Mouse (Mus musculus) embryo, embryonic 10.5 days (tissue): ENCODE data around the gene Tpbgl.

Experiments
- DNase-seq: peaks from one replicate; pipeline ENCODE4 v3.0.0-alpha.2; 2015; ENCODE audit warnings: low spot score

Tpbgl gene

GRCm38 (mm10) chr7:99626376-99627270 lies at the start of gene Tpbgl:
TSS of gene Tpbgl (minus strand) at chr7:99627103.
- DNase-seq = peak; percentile 48

GRCm38 (mm10) chr7:99674890-99675289 lies 48.0 kb upstream of the Tpbgl start:
- DNase-seq = no peak

DNA sequence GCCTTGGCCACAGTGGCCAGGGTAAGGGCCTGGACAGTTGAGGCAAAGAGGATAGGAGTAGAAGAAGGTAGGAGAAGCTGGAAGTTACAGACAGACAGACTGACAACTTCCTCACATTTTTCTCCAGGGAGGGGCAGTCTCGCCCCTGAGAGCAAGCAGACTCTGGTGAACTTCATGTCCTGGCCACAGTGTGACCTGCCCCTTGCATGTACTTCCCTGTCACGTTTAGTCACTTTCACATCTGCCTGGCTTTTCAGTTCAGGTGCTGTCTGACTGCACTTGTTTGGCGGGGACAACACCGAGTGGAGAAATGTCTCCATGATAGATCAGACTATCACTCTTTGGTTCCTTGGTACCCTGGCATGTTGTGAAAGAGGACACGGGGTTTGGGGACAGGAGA lies 47.3 kb upstream of the Tpbgl start:
- DNase-seq = no peak

DNA sequence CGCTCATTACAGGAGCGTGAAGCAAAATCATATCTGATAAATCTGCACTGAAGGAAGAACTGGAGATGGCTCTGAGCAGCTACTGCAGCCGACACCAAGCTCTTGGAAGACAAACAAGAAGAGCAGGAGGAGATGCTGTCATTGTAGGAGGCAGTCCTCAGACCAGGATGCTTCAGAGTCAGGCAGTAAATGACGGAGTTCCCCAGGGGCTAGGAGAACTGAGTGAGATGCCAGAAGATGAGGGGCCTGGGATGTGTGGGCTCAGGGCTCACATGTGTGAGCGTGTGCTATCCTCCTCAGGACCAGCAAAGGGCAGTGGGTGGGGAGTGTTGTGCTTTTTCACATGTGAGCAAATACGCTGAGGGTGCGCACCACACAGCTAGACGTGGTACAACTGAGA lies 46.3 kb upstream of the Tpbgl start:
- no peak for DNase-seq

- no peak for DNase-seq
Observed at GRCm38 (mm10) chr7:99671544-99672435, 44.9 kb upstream of the Tpbgl start.

DNA sequence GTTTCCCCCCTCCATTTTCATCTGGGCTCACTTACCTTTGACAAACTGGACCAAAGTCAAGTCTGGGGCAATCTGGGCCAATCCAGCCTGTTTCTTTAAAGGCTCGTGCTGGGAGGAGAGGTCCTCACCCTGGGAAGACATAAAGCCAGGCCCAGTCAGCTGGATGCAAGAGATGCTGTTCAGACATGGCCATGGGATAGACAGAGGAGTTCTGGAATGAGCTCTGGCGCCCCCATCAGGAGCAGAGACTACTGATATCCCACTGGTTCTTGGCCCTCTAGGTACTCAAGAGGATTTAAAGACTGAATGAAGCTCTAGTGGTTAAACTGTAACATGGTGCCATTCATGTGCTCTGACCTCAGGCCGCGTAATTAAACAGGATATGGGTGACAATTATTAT lies 44.0 kb upstream of the Tpbgl start:
- DNase-seq = no peak

DNA sequence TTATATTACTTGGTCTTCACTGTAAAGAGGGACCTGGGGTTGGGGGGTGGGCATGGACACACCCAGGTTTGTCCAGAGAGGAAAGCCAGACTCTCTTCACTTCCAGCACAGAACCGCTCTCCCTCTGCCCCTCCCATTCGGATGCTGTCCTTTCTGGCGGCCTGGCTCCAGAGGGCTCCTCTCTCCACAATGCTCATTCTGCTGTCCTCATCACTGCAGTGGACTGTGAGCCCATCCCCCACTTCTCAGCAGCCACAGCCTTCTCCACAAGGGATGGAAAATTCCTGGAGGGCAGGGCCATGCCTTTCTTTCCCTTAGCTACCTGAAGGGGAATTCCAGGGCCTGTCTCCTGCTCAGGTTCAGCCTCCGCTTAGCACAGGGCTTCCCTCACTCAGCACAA lies 41.9 kb upstream of the Tpbgl start:
- peak; percentile 37 for DNase-seq

DNA sequence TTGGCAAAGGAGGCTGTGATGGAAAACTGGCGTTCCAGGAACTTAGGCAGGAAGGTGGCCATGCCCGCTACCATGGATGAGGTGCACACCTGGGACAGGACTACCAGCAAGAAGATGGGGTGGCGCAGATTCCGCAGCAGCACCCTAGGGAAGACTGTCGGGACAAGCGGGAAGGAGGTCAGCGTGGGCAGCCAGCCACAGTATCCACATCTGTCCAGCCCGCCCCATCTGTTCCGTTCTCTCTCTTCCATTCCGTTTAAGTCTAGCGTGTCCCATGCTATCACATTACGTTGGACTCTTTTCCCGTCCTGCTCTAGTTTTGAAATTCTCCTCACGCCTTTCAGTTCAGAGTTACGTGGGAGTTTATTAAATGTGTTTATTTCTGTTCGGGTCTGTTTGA lies 40.2 kb upstream of the Tpbgl start:
- DNase-seq = no peak

DNA sequence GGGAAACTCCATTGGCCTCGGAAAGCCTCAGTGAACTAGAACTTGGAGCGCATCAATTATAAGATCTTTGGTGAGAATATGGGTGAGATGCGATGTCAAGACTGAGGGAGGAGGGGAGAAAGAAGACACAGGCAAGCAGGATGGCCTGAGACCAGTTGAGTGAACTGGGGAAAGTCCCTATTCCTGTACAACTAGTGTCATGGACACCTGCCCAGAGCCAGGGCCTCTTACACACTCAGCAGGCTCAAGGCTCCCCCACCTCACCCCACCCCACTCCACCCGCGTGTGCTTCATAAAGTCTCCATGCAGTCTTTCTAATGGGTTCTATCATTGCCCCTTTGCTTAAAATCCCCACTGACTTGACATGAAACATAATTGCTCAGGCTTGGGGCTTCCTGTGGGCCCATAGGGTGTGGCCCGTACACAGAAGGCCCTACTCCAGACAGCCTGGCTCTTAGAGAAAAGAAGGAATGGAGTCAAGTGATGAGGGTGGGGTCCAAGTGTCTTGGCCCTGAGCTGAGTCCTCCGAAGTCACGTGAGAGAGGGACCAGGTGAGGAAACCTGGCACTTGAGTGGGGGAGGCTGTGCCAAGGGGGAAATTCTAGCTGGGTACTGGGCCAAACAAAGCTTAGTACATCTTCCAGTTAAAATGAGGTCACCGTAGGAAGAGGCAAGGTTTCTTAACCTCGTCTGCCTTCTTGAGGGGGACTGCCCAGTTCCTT lies 39.0 kb upstream of the Tpbgl start:
- DNase-seq = no peak

- peak; percentile 38 for DNase-seq
Observed at GRCm38 (mm10) chr7:99664571-99665485, 37.9 kb upstream of the Tpbgl start.

DNA sequence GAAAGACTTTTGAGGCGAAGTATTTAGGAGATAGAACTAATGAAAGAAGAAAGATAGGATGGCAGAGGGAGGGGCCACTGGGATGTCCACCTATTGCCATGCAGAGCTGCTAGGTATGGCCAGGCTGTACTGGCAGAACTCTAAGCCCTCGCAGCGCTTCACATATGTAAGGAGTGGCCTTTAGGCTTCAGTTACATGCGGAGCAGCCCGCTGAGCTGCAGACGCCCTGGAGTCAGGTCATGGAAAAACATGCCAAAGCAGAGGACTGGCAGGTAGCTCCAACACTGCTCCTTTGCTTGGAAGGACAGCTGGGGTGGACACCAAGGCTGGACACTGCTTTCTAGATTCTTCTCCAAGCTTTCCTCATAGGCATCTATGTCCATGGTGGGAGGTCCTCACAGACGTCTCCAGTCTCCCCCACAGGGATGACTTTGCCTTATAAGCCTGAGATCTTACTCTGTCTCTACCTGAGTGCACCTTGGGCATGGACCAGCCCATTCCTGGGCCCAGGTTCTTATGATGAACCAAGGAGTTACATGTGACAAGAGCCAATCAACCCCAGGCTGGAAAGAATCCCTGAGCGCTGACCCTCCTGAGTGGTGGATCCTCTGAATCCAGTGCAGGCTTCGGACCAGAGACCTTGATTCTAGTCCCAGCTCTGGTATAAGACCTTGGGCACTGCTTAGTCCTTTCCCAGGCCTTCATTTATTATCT lies 36.8 kb upstream of the Tpbgl start:
- DNase-seq = no peak

GRCm38 (mm10) chr7:99662311-99662710 lies 35.4 kb upstream of the Tpbgl start:
- no peak for DNase-seq

GRCm38 (mm10) chr7:99661571-99662230 lies 34.8 kb upstream of the Tpbgl start:
- no peak for DNase-seq

DNA sequence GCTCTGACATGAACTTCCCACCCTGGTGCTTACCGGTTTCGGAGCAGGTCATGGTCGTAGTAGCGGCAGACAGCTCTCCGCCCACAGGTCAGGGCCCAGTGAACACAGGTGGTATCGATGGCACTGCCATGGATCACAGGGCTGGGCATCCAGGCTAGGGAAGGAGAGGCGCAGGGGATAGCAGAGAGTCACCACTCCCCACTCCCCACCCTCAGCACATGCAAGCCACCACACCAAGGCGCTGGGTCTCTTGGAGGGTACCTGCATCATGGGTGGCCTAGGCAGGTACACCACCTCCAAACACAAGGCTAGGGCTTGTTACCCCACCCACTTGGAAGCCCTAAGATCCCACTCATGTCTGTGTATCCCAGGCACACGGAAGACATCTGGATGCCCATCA lies 34.2 kb upstream of the Tpbgl start:
- no peak for DNase-seq

DNA sequence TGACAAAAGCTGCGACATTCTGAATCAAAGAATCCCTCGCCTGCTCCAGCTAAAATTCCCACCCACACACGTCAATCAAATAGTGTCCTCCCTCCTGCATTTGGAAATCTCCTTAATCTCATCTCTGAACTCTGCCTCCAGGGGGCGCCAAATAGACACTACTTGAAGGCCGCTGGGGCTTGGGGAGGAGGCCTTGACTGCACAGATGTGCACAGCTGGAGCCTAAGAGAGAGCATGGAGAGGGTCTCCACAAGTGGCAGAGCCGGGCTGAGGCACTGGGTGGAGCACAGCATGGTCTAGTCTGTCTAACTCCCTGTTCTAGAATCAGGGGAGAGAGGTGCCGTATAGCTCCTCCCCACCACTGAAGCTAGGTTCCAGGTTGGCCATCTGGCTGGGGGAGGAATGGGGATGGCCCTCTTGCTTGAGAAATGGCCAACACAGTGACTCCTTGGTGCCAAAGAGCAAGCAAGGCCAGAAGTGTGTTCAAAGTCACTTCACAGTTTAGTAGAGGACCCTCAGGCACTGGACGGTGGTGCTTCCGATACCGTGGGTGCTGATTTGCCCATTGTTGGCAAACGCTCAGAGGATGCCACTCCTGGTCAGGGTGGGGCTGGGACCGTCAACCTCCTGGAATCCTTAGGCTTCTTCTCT lies 32.6 kb upstream of the Tpbgl start:
- peak; percentile 91 for DNase-seq

DNA sequence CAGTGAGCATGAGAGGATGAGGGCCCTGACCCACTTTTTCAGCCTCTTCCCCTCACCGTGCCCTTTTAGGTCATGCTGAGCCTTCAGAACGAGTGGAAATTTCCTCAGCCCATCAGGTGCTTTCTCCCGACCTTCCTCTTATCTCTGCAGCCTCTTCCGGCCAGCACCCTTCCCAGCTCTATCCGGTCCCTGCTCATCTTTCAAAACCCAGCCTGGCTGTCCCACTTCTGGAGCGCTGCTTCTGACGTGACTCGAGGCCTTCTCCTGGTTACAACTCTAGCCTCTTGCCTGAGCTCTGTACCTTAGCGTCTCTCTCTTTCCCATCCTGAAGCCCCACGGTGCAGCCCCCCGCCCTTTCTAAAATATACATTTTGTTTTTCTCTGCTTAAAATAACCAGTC lies 27.3 kb upstream of the Tpbgl start:
- no peak for DNase-seq

- no peak for DNase-seq
Observed at GRCm38 (mm10) chr7:99649585-99649984, 22.7 kb upstream of the Tpbgl start.

DNA sequence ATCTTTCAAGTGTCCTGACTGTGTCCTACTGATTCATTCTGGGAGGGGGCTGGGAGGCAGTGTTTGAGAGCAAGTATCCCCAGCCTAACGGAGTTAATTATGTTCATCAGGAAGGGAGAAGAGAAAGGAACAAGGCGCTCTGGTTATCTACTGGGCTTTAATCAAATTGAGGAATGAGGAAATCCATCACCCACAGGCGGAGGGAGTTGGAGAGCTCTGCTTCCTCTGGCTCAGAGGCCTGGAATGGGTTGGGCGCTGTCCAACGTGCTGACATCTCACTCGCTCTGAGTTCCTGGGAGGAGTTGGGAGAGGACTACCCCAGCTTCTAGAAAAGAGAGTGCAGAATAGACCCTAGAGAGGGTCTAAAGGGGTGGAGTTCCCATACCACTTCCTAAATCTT lies 21.7 kb upstream of the Tpbgl start:
- peak; percentile 83 for DNase-seq

- DNase-seq = no peak
Observed at GRCm38 (mm10) chr7:99644701-99645100, 17.8 kb upstream of the Tpbgl start.

DNA sequence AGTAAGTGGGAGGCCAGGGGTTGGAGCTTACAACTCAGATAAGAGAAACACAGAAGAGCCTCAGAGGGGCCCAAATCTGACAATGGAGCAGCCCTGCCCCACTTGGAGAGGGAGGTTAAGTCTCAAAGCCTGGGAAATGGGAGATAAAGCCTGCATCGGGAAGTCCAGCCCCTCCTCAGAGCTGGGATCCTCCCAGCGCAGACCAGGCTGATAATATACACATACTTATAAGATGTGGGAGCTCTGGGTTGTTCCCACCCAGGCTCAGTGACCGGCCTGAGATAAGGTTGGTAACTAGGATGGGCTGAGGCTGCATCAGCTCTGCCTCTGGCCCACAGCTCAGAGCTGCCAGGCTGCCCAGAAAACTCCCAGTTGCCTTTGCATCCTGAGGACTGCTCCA lies 15.2 kb upstream of the Tpbgl start:
- DNase-seq = no peak
